Mouse (Mus musculus): ENCODE results near the gene Prss54. TPM values are rescaled to one million over a fixed set of nuclear protein-coding genes. Genes with fewer than 3 reads are reported as not detected.

The Prss54 gene
- not detected for polyA plus RNA-seq (2014; fragmentation: Illumina TruSeq; extraction: RNeasy Lipid Tissue Mini Kit (QIAGEN cat#74804); ENCODE audit: low read depth, low replicate concordance)

DNA sequence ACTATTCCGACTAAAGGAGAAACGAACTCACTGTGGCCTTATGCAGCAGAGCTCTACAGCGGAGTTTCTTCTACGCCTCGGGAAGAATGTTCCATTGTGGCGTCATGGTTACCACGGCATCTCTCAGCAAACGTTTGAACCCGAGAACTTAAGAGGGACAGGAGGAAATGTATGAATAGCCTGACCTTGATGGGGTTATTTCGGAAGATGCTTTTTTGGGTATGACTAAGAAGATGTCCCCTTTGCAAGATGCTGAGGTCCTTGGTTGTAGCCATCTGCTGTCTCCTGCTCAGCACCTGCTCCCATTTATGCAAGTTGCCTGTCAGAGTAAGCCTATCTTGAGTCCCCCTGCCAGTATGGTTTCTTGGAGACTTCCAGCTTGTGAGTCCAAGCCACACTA is at the start of gene Prss54:
Gene Prss54 (minus strand): TSS at position 101 of the 400 bp plus-strand sequence.

GRCm38 (mm10) chr8:95533584-95534387 is 42.4 kb downstream of the Prss54 start, which contains the start of gene Ccdc113:
Gene Ccdc113 (plus strand): TSS chr8:95534085.

Other genes with a start within 250 kb of the Prss54 start
- 0.89 TPM for gene Zfp319, start 244.4 kb downstream of the Prss54 start, polyA plus RNA-seq (2014; fragmentation: Illumina TruSeq; extraction: RNeasy Lipid Tissue Mini Kit (QIAGEN cat#74804); ENCODE audit: low read depth, low replicate concordance)
- 1.0 TPM for gene Usb1, start 244.1 kb downstream of the Prss54 start, polyA plus RNA-seq (2014; fragmentation: Illumina TruSeq; extraction: RNeasy Lipid Tissue Mini Kit (QIAGEN cat#74804); ENCODE audit: low read depth, low replicate concordance)
- gene Mmp15, start 224.1 kb downstream of the Prss54 start, polyA plus RNA-seq (2014; fragmentation: Illumina TruSeq; extraction: RNeasy Lipid Tissue Mini Kit (QIAGEN cat#74804); ENCODE audit: low read depth, low replicate concordance) = 0.16 TPM
- 35.4 TPM for gene Cfap20, start 141.5 kb downstream of the Prss54 start, polyA plus RNA-seq (2014; fragmentation: Illumina TruSeq; extraction: RNeasy Lipid Tissue Mini Kit (QIAGEN cat#74804); ENCODE audit: low read depth, low replicate concordance)
- gene Csnk2a2, start 86.3 kb downstream of the Prss54 start, polyA plus RNA-seq (2014; fragmentation: Illumina TruSeq; extraction: RNeasy Lipid Tissue Mini Kit (QIAGEN cat#74804); ENCODE audit: low read depth, low replicate concordance) = 135 TPM
- not detected for gene Ccdc113, start 42.3 kb downstream of the Prss54 start, polyA plus RNA-seq (2014; fragmentation: Illumina TruSeq; extraction: RNeasy Lipid Tissue Mini Kit (QIAGEN cat#74804); ENCODE audit: low read depth, low replicate concordance)
- 2.6 TPM for gene Gins3, start 57.1 kb upstream of the Prss54 start, polyA plus RNA-seq (2014; fragmentation: Illumina TruSeq; extraction: RNeasy Lipid Tissue Mini Kit (QIAGEN cat#74804); ENCODE audit: low read depth, low replicate concordance)
- 1.8 TPM for gene Ndrg4, start 100.6 kb upstream of the Prss54 start, polyA plus RNA-seq (2014; fragmentation: Illumina TruSeq; extraction: RNeasy Lipid Tissue Mini Kit (QIAGEN cat#74804); ENCODE audit: low read depth, low replicate concordance)
- gene Setd6, start 139.5 kb upstream of the Prss54 start, polyA plus RNA-seq (2014; fragmentation: Illumina TruSeq; extraction: RNeasy Lipid Tissue Mini Kit (QIAGEN cat#74804); ENCODE audit: low read depth, low replicate concordance) = 21.6 TPM
- 137 TPM for gene Cnot1, start 231.1 kb upstream of the Prss54 start, polyA plus RNA-seq (2014; fragmentation: Illumina TruSeq; extraction: RNeasy Lipid Tissue Mini Kit (QIAGEN cat#74804); ENCODE audit: low read depth, low replicate concordance)
- gene Sap18b, start 249.0 kb upstream of the Prss54 start, polyA plus RNA-seq (2014; fragmentation: Illumina TruSeq; extraction: RNeasy Lipid Tissue Mini Kit (QIAGEN cat#74804); ENCODE audit: low read depth, low replicate concordance) = 3.4 TPM